Mouse (Mus musculus): ENCODE data around the gene Aar2. TPM values are rescaled to one million over a fixed set of nuclear protein-coding genes. Genes with fewer than 3 reads are reported as not detected.

Aar2 gene
- total RNA-seq, 2 experiments from 2014 or later = 22.1 to 28.0 TPM

- no peak for DNase-seq
- intact Hi-C loops (cut with DNase I) = no loop called here
Observed at GRCm38 (mm10) chr2:156563557-156563956, 16.2 kb downstream of the Aar2 start.

- intact Hi-C loops (cut with DNase I) = no loop called here
- no peak for DNase-seq
Observed at GRCm38 (mm10) chr2:156566512-156566911, 19.1 kb downstream of the Aar2 start.

- intact Hi-C loops (cut with DNase I) = no loop called here
Observed at GRCm38 (mm10) chr2:156568647-156569046, 21.3 kb downstream of the Aar2 start.

GRCm38 (mm10) chr2:156569261-156569660 is 21.9 kb downstream of the Aar2 start:
- intact Hi-C loops (cut with DNase I) = no loop called here
- DNase-seq = no peak

More at GRCm38 (mm10) chr2:156568647-156569046, 21.3 kb downstream of the Aar2 start:
- no peak for DNase-seq

- no peak for DNase-seq
- intact Hi-C loops (cut with DNase I) = no loop called here
Observed at GRCm38 (mm10) chr2:156571521-156571920, 24.1 kb downstream of the Aar2 start.

GRCm38 (mm10) chr2:156576850-156577587 is 29.6 kb downstream of the Aar2 start:
- DNase-seq = no peak
- intact Hi-C loops (cut with DNase I) = no loop called here

- DNase-seq = no peak
- intact Hi-C loops (cut with DNase I) = no loop called here
Observed at GRCm38 (mm10) chr2:156580507-156580906, 33.1 kb downstream of the Aar2 start.

GRCm38 (mm10) chr2:156581244-156581643 is 33.9 kb downstream of the Aar2 start:
- DNase-seq = no peak
- intact Hi-C loops (cut with DNase I) = no loop called here

- DNase-seq = no peak
- intact Hi-C loops (cut with DNase I) = no loop called here
Observed at GRCm38 (mm10) chr2:156582887-156583286, 35.5 kb downstream of the Aar2 start.

- peak; percentile 24 to 32 for DNase-seq
- intact Hi-C loops (cut with DNase I) = loop anchor here (2.0 kb wide), 2 partner anchors 43 to 121 kb away; no protein-coding TSS in a partner anchor
Observed at GRCm38 (mm10) chr2:156584154-156584796, 36.9 kb downstream of the Aar2 start.

GRCm38 (mm10) chr2:156584797-156585471 is 37.5 kb downstream of the Aar2 start:
- DNase-seq = peak; percentile 23 to 61
- intact Hi-C loops (cut with DNase I) = loop anchor here (2.0 kb wide), 2 partner anchors 42 to 120 kb away; no protein-coding TSS in a partner anchor

- DNase-seq = no peak
- intact Hi-C loops (cut with DNase I) = no loop called here
Observed at GRCm38 (mm10) chr2:156589481-156589880, 42.1 kb downstream of the Aar2 start.

GRCm38 (mm10) chr2:156594987-156595490 is 47.7 kb downstream of the Aar2 start:
- DNase-seq = no peak
- intact Hi-C loops (cut with DNase I) = no loop called here

- intact Hi-C loops (cut with DNase I) = no loop called here
- no peak for DNase-seq
Observed at GRCm38 (mm10) chr2:156602581-156602980, 55.2 kb downstream of the Aar2 start.

GRCm38 (mm10) chr2:156603671-156604070 is 56.3 kb downstream of the Aar2 start:
- no peak for DNase-seq
- intact Hi-C loops (cut with DNase I) = no loop called here

- no peak for DNase-seq
- intact Hi-C loops (cut with DNase I) = no loop called here
Observed at GRCm38 (mm10) chr2:156605144-156605543, 57.8 kb downstream of the Aar2 start.

GRCm38 (mm10) chr2:156605971-156606370 is 58.6 kb downstream of the Aar2 start:
- DNase-seq = no peak
- intact Hi-C loops (cut with DNase I) = no loop called here

- peak; percentile 63 to 68 for DNase-seq
- intact Hi-C loops (cut with DNase I) = loop anchor here (1.0 kb wide), 1 partner anchor 92 kb away; no protein-coding TSS in a partner anchor
Observed at GRCm38 (mm10) chr2:156613081-156613540, 65.7 kb downstream of the Aar2 start.

- intact Hi-C loops (cut with DNase I) = loop anchor here (1.0 kb wide), 1 partner anchor 92 kb away; no protein-coding TSS in a partner anchor
- DNase-seq = peak in 1 of 2 experiments; percentile 31
Observed at GRCm38 (mm10) chr2:156613541-156614257, 66.3 kb downstream of the Aar2 start, which contains the start of gene Dlgap4. TSS of gene Dlgap4 (plus strand) at chr2:156613705.

GRCm38 (mm10) chr2:156614258-156614556 is 66.8 kb downstream of the Aar2 start:
- DNase-seq = no peak
- intact Hi-C loops (cut with DNase I) = no loop called here
